Mouse (Mus musculus) liver, embryonic 15.5 days (tissue): ENCODE results near the gene Med16. TPM values are rescaled to one million over a fixed set of nuclear protein-coding genes. Genes with fewer than 3 reads are reported as not detected.

Source experiments
- ATAC-seq: fragments of 200-750 bp; cut with Nextera tagmentation; 2 replicates; pipeline ENCODE4 v1.8.0; 2017; ENCODE audit warnings: moderate number of reproducible peaks, mild to moderate bottlenecking, moderate library complexity; ENCODE audit not compliant: insufficient read depth
- H3K27ac ChIP-seq: fragments of 300-500 bp; sonication (generic); replicated peaks from 2 replicates; pipeline ENCODE4 v1.5.1; 2015; ENCODE audit warnings: mild to moderate bottlenecking, inconsistent platforms
- H3K27me3 ChIP-seq: fragments of 300-500 bp; sonication (generic); 2 replicates; pipeline ENCODE4 v1.6.1; 2015; ENCODE audit warnings: mild to moderate bottlenecking, inconsistent platforms
- H3K36me3 ChIP-seq: fragments of 300-500 bp; sonication (generic); replicated peaks from 2 replicates; pipeline ENCODE4 v1.6.1; 2015; ENCODE audit warnings: moderate library complexity, mild to moderate bottlenecking, inconsistent platforms
- H3K4me1 ChIP-seq: fragments of 300-500 bp; sonication (generic); replicated peaks from 2 replicates; pipeline ENCODE4 v1.6.1; 2015; ENCODE audit warnings: inconsistent platforms
- H3K4me2 ChIP-seq: fragments of 300-500 bp; sonication (generic); 2 replicates; pipeline ENCODE4 v1.6.1; 2015; ENCODE audit warnings: moderate library complexity, mild to moderate bottlenecking, inconsistent platforms
- H3K4me3 ChIP-seq: fragments of 300-500 bp; sonication (generic); replicated peaks from 2 replicates; pipeline ENCODE4 v1.5.1; 2015; ENCODE audit warnings: mild to moderate bottlenecking, inconsistent platforms
- H3K9ac ChIP-seq: fragments of 300-500 bp; sonication (generic); 2 replicates; pipeline ENCODE4 v1.6.1; 2015; ENCODE audit warnings: moderate library complexity, mild to moderate bottlenecking, inconsistent platforms
- H3K9me3 ChIP-seq: fragments of 300-500 bp; sonication (generic); replicated peaks from 2 replicates; pipeline ENCODE4 v1.6.1; 2016; ENCODE audit warnings: inconsistent platforms
- WGBS: fragments of 180-500 bp; shearing (Covaris S2); methylation state at CpG from one replicate; pipeline ENCODE4 v1.1.7; 2015; ENCODE audit warnings: mixed read lengths; ENCODE audit not compliant: insufficient replicate concordance; 5-methylcytosine and 5-hydroxymethylcytosine counted together
- polyA plus RNA-seq: library from polyadenylated mRNA; unstranded; fragments of >200 nt; fragmentation: Nextera tagmentation; extraction: Ambion mirVana; gene quantifications from 2 replicates; pipeline ENCODE4 v1.2.1, GENCODE M21; 2015

The Med16 gene
- polyA plus RNA-seq, 1 experiment from 2014 or later: 16.4 TPM

- 52% methylated on average over 8 of the region's 8 CpGs for WGBS
- Histone ChIP-seq H3K9ac (no peak overlapping the region), H3K4me3 (no peak overlapping the region), H3K27ac (0 out of 2 replicates have a peak overlapping the region, but pooled peaks have one; percentile 6), H3K27me3 (no peaks in the 10 kb centered on the region), H3K36me3 (peaks cover 44% of the 10 kb centered on the region), H3K4me1 (peaks cover 98% of the 10 kb centered on the region), H3K4me2 (peak overlapping the region; percentile 7; the same call in 1 of the 2 replicates), H3K9me3 (no peaks in the 10 kb centered on the region)
- no peak for ATAC-seq
Measured at GRCm38 (mm10) chr10:79932736-79933135, 24.0 kb upstream of the Med16 start.

DNA sequence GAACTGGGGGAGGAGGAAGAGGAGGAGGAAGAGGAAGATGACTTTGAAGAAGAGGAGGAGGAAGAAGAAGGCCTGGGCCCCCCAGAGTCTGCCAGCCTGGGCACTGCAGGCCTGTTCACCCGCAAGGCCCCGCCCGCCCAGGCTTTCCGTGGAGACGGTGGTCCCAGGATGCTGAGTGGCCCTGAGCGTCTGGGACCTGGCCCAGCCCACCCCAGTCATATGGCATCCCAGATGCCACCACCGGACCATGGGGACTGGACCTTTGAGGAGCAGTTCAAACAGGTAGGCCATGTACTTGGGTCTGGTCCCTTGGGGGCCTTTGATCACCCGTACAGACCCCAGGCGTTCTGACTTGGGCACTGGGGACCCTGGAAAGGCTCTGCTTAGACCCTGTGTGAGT is 23.1 kb upstream of the Med16 start:
- no peaks in the 10 kb centered on the region for H3K27me3 ChIP-seq
- ATAC-seq: no peak
- no peak overlapping the region for H3K9ac ChIP-seq
- H3K36me3 ChIP-seq: peaks cover 44% of the 10 kb centered on the region
- H3K4me3 ChIP-seq: no peak overlapping the region
- H3K27ac ChIP-seq: no peak overlapping the region
- no peaks in the 10 kb centered on the region for H3K9me3 ChIP-seq
- no peak overlapping the region for H3K4me2 ChIP-seq
- H3K4me1 ChIP-seq: peaks cover 98% of the 10 kb centered on the region
- 61% methylated on average over 9 of the region's 9 CpGs for WGBS

DNA sequence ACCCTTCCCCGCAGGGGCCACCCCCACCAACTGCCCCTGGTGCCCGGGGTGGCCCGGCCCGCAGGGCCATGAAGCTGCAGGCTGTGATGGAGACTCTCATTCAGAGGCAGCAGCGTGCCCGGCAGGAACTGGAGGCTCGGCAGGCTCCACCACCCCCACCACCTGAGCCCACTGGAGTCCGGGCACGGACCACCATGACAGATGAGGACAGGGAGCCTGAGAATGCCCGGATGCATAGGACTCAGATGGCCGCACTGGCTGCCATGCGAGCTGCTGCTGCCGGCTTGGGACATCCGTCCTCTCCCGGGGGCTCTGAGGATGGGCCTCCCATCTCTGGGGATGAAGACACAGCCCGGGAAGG is 22.1 kb upstream of the Med16 start:
- H3K4me3 ChIP-seq: no peak overlapping the region
- H3K4me1 ChIP-seq: peaks cover 98% of the 10 kb centered on the region
- H3K4me2 ChIP-seq: no peak overlapping the region
- peaks cover 40% of the 10 kb centered on the region for H3K36me3 ChIP-seq
- H3K9ac ChIP-seq: no peak overlapping the region
- H3K27ac ChIP-seq: no peak overlapping the region
- no peak for ATAC-seq
- H3K9me3 ChIP-seq: no peaks in the 10 kb centered on the region
- WGBS: 85% methylated on average over 16 of the region's 16 CpGs
- H3K27me3 ChIP-seq: no peaks in the 10 kb centered on the region

DNA sequence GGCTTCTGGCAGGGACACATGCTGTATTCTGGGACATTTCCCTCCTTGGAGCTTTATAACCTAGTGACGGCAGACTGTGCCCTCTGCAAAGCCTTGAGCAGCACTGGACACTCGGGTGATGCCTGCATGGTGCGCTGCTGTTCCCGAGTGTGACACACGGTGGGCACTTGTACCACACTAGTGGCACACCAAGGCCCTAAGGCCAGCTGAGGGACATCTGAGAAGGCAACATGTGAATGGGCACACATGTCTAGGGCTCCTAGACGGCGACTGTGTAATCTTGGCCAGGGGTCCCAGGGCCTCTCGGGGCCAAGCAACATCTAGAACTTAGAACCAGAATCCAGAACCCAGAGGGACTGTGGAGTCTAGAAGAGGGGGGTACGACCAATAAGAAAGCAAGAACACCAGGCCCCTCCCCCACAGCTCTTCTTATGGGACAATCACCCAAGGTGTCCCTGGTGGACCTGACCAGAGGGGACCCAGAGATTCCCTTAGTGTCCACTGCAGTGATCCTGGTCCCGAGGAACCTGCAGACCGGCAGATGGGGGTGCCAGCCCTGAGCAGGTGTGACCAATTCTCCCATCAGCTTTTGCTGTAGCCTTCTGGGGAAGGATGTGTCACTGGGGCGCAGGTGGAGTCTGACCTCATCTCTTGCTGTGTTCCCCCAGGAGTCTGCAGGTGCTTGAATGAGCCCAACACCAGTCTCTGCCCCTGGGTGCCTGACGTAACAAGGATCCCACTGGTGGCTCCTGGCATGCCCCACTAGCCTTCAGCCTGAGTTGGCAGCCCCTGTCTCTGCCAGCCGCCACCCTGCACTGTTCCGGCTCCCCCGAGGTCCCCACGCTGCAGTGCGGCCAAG is 21.5 kb upstream of the Med16 start:
- ATAC-seq: no peak
- no peaks in the 10 kb centered on the region for H3K27me3 ChIP-seq
- no peaks in the 10 kb centered on the region for H3K9me3 ChIP-seq
- WGBS: 77% methylated on average over 18 of the region's 18 CpGs
- H3K36me3 ChIP-seq: peaks cover 36% of the 10 kb centered on the region
- H3K4me1 ChIP-seq: peaks cover 97% of the 10 kb centered on the region
- peak overlapping the region; percentile 83; the same call in 1 of the 2 replicates for H3K4me3 ChIP-seq
- H3K4me2 ChIP-seq: peak overlapping the region; percentile 98
- H3K27ac ChIP-seq: peak overlapping the region; percentile 46; the same call in 1 of the 2 replicates
- no peak overlapping the region for H3K9ac ChIP-seq

GRCm38 (mm10) chr10:79928907-79929701 is 20.4 kb upstream of the Med16 start:
- Histone ChIP-seq H3K36me3 (peaks cover 30% of the 10 kb centered on the region), H3K9ac (peak overlapping the region; percentile 40), H3K27ac (peak overlapping the region; percentile 63), H3K4me3 (peak overlapping the region; percentile 83), H3K9me3 (no peaks in the 10 kb centered on the region), H3K4me2 (peak overlapping the region; percentile 98), H3K27me3 (no peaks in the 10 kb centered on the region), H3K4me1 (peaks cover 89% of the 10 kb centered on the region)
- 26% methylated on average over 9 of the region's 9 CpGs for WGBS
- no peak for ATAC-seq

GRCm38 (mm10) chr10:79928030-79928694 is 19.4 kb upstream of the Med16 start:
- peak overlapping the region; percentile 98 for H3K4me2 ChIP-seq
- H3K4me1 ChIP-seq: peaks cover 84% of the 10 kb centered on the region
- H3K4me3 ChIP-seq: peak overlapping the region; percentile 83
- WGBS: 2% methylated on average over 29 of the region's 29 CpGs
- H3K36me3 ChIP-seq: peaks cover 26% of the 10 kb centered on the region
- H3K9ac ChIP-seq: peak overlapping the region; percentile 74
- H3K27me3 ChIP-seq: peaks cover 4% of the 10 kb centered on the region
- H3K27ac ChIP-seq: peak overlapping the region; percentile 85
- no peak for ATAC-seq
- no peaks in the 10 kb centered on the region for H3K9me3 ChIP-seq

GRCm38 (mm10) chr10:79927324-79928029 is 18.8 kb upstream of the Med16 start:
- WGBS: under 1% methylated on average over 54 of the region's 54 CpGs
- Histone ChIP-seq H3K9ac (peak overlapping the region; percentile 74), H3K4me1 (peaks cover 77% of the 10 kb centered on the region), H3K27me3 (peaks cover 11% of the 10 kb centered on the region), H3K36me3 (peaks cover 19% of the 10 kb centered on the region), H3K27ac (peak overlapping the region; percentile 85), H3K4me2 (peak overlapping the region; percentile 98), H3K9me3 (no peaks in the 10 kb centered on the region), H3K4me3 (peak overlapping the region; percentile 83)
- ATAC-seq: peak; percentile 19

GRCm38 (mm10) chr10:79926491-79927323 is 18.0 kb upstream of the Med16 start, which contains the start of gene Arid3a:
Gene Arid3a, plus strand, starts transcription at chr10:79927043.
- peak; percentile 61 for ATAC-seq
- peak within 1 kb of the TSS; percentile 85 for H3K27ac ChIP-seq
- peaks cover 12% of the 10 kb centered on the region for H3K36me3 ChIP-seq
- peak within 1 kb of the TSS; percentile 74 for H3K9ac ChIP-seq
- H3K4me1 ChIP-seq: peaks cover 71% of the 10 kb centered on the region
- under 1% methylated on average over 63 of the region's 63 CpGs for WGBS
- no peaks in the 10 kb centered on the region for H3K9me3 ChIP-seq
- H3K4me2 ChIP-seq: peak within 1 kb of the TSS; percentile 98
- H3K4me3 ChIP-seq: peak within 1 kb of the TSS; percentile 83
- H3K27me3 ChIP-seq: peaks cover 19% of the 10 kb centered on the region

GRCm38 (mm10) chr10:79925785-79926490 is 17.2 kb upstream of the Med16 start:
- Histone ChIP-seq H3K27ac (peak overlapping the region; percentile 85), H3K4me2 (peak overlapping the region; percentile 98), H3K4me3 (peak overlapping the region; percentile 83), H3K4me1 (peaks cover 71% of the 10 kb centered on the region), H3K9ac (peak overlapping the region; percentile 74), H3K9me3 (no peaks in the 10 kb centered on the region), H3K27me3 (peaks cover 26% of the 10 kb centered on the region), H3K36me3 (peaks cover 7% of the 10 kb centered on the region)
- 8% methylated on average over 15 of the region's 15 CpGs for WGBS
- ATAC-seq: peak; percentile 3; the same call in 1 of the 2 replicates
